Mouse (Mus musculus) CH12.LX (cell line): ENCODE measurements around the gene Rab4a.

ENCODE experiments used
- CTCF ChIP-seq, 2 experiments: IDR thresholded peaks in 1 of 2; conservative IDR thresholded peaks in 1 of 2; 2 replicates each; pipeline ENCODE4 v1.5.1; 2011 to 2012; ENCODE audit warnings: low read depth in 2 of 2, low read length in 2 of 2, improper control_type of control experiment in 1 of 2, inconsistent platforms in 1 of 2, mild to moderate bottlenecking in 1 of 2, moderate library complexity in 1 of 2
- ELF1 ChIP-seq: IDR thresholded peaks from 2 replicates; pipeline ENCODE4 v1.6.1; 2014; ENCODE audit warnings: low read depth, mild to moderate bottlenecking, inconsistent platforms, low read length, improper control_type of control experiment
- JUND ChIP-seq: conservative IDR thresholded peaks from 2 replicates; pipeline ENCODE4 v1.6.1; 2011; ENCODE audit warnings: low read depth, low read length, improper control_type of control experiment
- KAT2A ChIP-seq: IDR thresholded peaks from 2 replicates; pipeline ENCODE4 v1.6.1; 2012; ENCODE audit warnings: low read length, improper control_type of control experiment, inconsistent platforms; ENCODE audit not compliant: insufficient replicate concordance
- MAFK ChIP-seq: IDR thresholded peaks from 2 replicates; pipeline ENCODE4 v1.6.1; 2011; ENCODE audit warnings: low read length, improper control_type of control experiment; ENCODE audit not compliant: insufficient replicate concordance
- MAX ChIP-seq: IDR thresholded peaks from 2 replicates; pipeline ENCODE4 v1.6.1; 2011; ENCODE audit warnings: low read length, improper control_type of control experiment
- MEF2A ChIP-seq: IDR thresholded peaks from 2 replicates; pipeline ENCODE4 v1.6.1; 2014; ENCODE audit warnings: low read depth, mild to moderate bottlenecking, inconsistent platforms, low read length, improper control_type of control experiment, borderline replicate concordance
- MYC ChIP-seq: IDR thresholded peaks from 2 replicates; pipeline ENCODE4 v1.6.1; 2011; ENCODE audit warnings: low read depth, mild to moderate bottlenecking, improper control_type of control experiment, low read length
- POLR2A ChIP-seq: IDR thresholded peaks from 2 replicates; pipeline ENCODE4 v1.6.1; 2011; ENCODE audit warnings: low read depth, mild to moderate bottlenecking, improper control_type of control experiment, low read length
- SIN3A ChIP-seq: IDR thresholded peaks from 2 replicates; pipeline ENCODE4 v1.6.1; 2012; ENCODE audit warnings: low read length, improper control_type of control experiment, inconsistent platforms
- SMC3 ChIP-seq: IDR thresholded peaks from 2 replicates; pipeline ENCODE4 v1.6.1; 2011; ENCODE audit warnings: low read depth, low read length, improper control_type of control experiment

DNA sequence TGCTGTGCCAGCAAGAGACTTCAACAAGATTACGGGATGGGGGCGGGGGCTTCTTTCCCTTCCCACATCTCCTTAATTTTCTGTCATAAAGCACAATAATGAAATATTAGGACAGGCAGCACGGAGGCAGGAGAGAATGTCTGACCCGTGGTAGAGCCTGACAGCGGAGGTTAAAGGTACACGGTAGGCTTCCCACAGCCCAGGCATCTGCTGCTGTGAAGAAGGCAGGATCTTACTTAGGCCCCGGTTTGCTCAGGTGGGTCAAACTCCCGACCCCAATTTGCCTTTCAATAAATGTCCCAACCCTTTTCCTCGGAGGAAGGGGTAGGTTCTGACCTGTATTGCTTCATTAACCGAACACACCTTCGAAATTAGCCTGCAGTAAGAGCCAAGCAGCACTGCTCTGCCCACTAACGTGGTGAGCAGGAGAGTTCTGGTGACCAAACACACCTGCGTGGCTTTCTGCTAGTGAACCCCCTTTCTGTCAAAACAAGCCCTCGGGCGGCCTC is 522 bp upstream of the Rab4a start:
- TF ChIP-seq MAFK: no peak
- no peak for TF ChIP-seq ELF1
- TF ChIP-seq KAT2A: no peak
- no peak for TF ChIP-seq POLR2A
- TF ChIP-seq MEF2A: no peak
- no peak for TF ChIP-seq MYC
- no peak for TF ChIP-seq CTCF (conservative IDR thresholded peaks at IDR 0.05 in 1 of 2, IDR thresholded peaks at IDR 0.05 in 1 of 2; ENCODE audit: low read depth in 2 of 2, low read length in 2 of 2)
- no peak for TF ChIP-seq SMC3
- no peak for TF ChIP-seq SIN3A
- TF ChIP-seq JUND: no peak
- no peak for TF ChIP-seq MAX
